11 mouse cellular contexts compared by ENCODE assay signal in genomic region chr19:5840086-5840889, GRCm38 (mm10). TPM values are rescaled to one million over a fixed set of nuclear protein-coding genes. Genes with fewer than 3 reads are reported as not detected.
DNase-seq lines count a peak whose midpoint lies in the region; ATAC-seq lines count a peak whose summit lies in the region.
"Had no signal": no experiment of that assay in that cellular context is flagged by ENCODE, and none has a peak within 500 bp of the region (broad histone marks: within the 10 kb centered on the region; RNA-seq: fewer than 3 reads in every experiment).

No protein-coding gene starts in this region.

- WGBS in heart, embryonic 14.5 days, result 67% methylated on average over 18 of the region's 18 CpGs

- H3K4me1 ChIP-seq in heart, embryonic 14.5 days (ENCODE audit: control insufficient read depth in 2 of 2, insufficient read depth in 2 of 2, low read length in 2 of 2), result peaks cover 42 to 69% of the 10 kb centered on the region in 2 experiments

- H3K36me3 ChIP-seq in heart, embryonic 14.5 days (ENCODE audit: control insufficient read depth, insufficient read depth, low read length), result no peaks in the 10 kb centered on the region
- H3K36me3 ChIP-seq: limb, embryonic 12.5 days had no signal

- no peaks in the 10 kb centered on the region for H3K9me3 ChIP-seq in heart, embryonic 14.5 days (ENCODE audit: control insufficient read depth, low read length)
- H3K9me3 ChIP-seq: limb, embryonic 12.5 days had no signal

- H3K9ac ChIP-seq in heart, embryonic 14.5 days (ENCODE audit: low read length), result 0 out of 2 replicates have a peak overlapping the region, but pooled peaks have one; percentile 32
- H3K9ac ChIP-seq: limb, embryonic 12.5 days had no signal

- peak overlapping the region in 1 of 2 experiments; percentile 4; a peak in 1 of 4 replicates for H3K27ac ChIP-seq in heart, embryonic 14.5 days (replicated peaks in 1 of 2; ENCODE audit: control insufficient read depth in 1 of 2, insufficient read depth in 1 of 2, low read depth in 2 of 2, low read length in 2 of 2)
- H3K27ac ChIP-seq: limb, embryonic 12.5 days had no signal

- no peak for ATAC-seq in heart, embryonic 14.5 days (ENCODE audit: insufficient number of reproducible peaks, insufficient read depth, low FRiP score, low read depth)
- no peak for ATAC-seq in erythroid progenitor cell, adult 5-6 weeks (replicated peaks; ENCODE audit: low FRiP score, poor library complexity, severe bottlenecking)
- ATAC-seq: inflammation-experienced regulatory T-cells, adult 6 months had no signal

- no peak overlapping the region for H3K4me3 ChIP-seq in heart, embryonic 14.5 days (ENCODE audit: control insufficient read depth in 1 of 2, insufficient read depth in 1 of 2, low read depth in 1 of 2, low read length in 2 of 2)
- H3K4me3 ChIP-seq: limb, embryonic 12.5 days had no signal

- peak; percentile 46 for DNase-seq in kidney, adult 11 months
- DNase-seq in kidney, postnatal 14 days, result no peak
- DNase-seq in NIH3T3 (ENCODE audit: low read depth), result peak; percentile 81
- DNase-seq in lung, postnatal 4 days, result peak; percentile 59 to 87
- no peak for DNase-seq in right cerebral cortex, postnatal 36 days (ENCODE audit: low spot score in 2 of 2)
- DNase-seq: cerebellum, postnatal 10 days had no signal

- no peaks in the 10 kb centered on the region for H3K27me3 ChIP-seq in heart, embryonic 14.5 days (ENCODE audit: control insufficient read depth, insufficient read depth, low read length)
- H3K27me3 ChIP-seq: limb, embryonic 12.5 days; Patski had no signal

- peak overlapping the region; percentile 19; the same call in 1 of the 2 replicates for H3K4me2 ChIP-seq in heart, embryonic 14.5 days (ENCODE audit: low read length)
- H3K4me2 ChIP-seq: limb, embryonic 12.5 days had no signal

RNA-seq across cellular contexts. Expression of gene Frmd8, which starts 34.8 kb away (rescaled TPM):
- 18.5 and 19.2 TPM in 2 replicates for polyA plus RNA-seq in heart, embryonic 14.5 days (2014; fragmentation: Nextera tagmentation; extraction: Ambion mirVana)
- total RNA-seq in erythroid progenitor cell, adult 5-6 weeks (2015; ENCODE audit: low replicate concordance), result 3.6 and 9.2 TPM in 2 replicates
- 4.2 and 6.0 TPM in 2 replicates for total RNA-seq in erythroid progenitor cell, adult 5-6 weeks (2017; ENCODE audit: low replicate concordance)

RNA-seq across cellular contexts. Expression of gene Slc25a45, which starts 37.3 kb away (rescaled TPM):
- 1.7 and 2.8 TPM in 2 replicates for polyA plus RNA-seq in heart, embryonic 14.5 days (2014; fragmentation: Nextera tagmentation; extraction: Ambion mirVana)
- 2.9 and 8.8 TPM in 2 replicates for total RNA-seq in erythroid progenitor cell, adult 5-6 weeks (2015; ENCODE audit: low replicate concordance)
- total RNA-seq in erythroid progenitor cell, adult 5-6 weeks (2017; ENCODE audit: low replicate concordance), result 7.2 and 7.8 TPM in 2 replicates

RNA-seq across cellular contexts. Expression of gene Tigd3, which starts 53.7 kb away (rescaled TPM):
- polyA plus RNA-seq in heart, embryonic 14.5 days (2014; fragmentation: Nextera tagmentation; extraction: Ambion mirVana), result 1.1 and 1.8 TPM in 2 replicates
- total RNA-seq in erythroid progenitor cell, adult 5-6 weeks (2015; ENCODE audit: low replicate concordance), result 3.8 and 4.7 TPM in 2 replicates
- total RNA-seq in erythroid progenitor cell, adult 5-6 weeks (2017; ENCODE audit: low replicate concordance), result 8.2 and 9.4 TPM in 2 replicates

Comparison
In these comparisons a context has a peak if more than half of its experiments do, and no peak if none do; other contexts are left out.
1. DNase-seq: peak in kidney, adult 11 months (single experiment), NIH3T3 (single experiment) and lung, postnatal 4 days (2 of 2); none in kidney, postnatal 14 days (single experiment) and right cerebral cortex, postnatal 36 days (0 of 2).